Mouse (Mus musculus) erythroblast, embryonic 14.5 days (primary cell): ENCODE data around the gene Olfr1415.

ENCODE experiments used
- GATA1 ChIP-seq: IDR thresholded peaks from 2 replicates; pipeline ENCODE4 v1.6.1; 2012; ENCODE audit warnings: low read length, inconsistent platforms, mixed read lengths
- TAL1 ChIP-seq: IDR thresholded peaks from 3 replicates; pipeline ENCODE4 v1.6.1; 2012; ENCODE audit warnings: low read length, inconsistent platforms, mixed read lengths

GRCm38 (mm10) chr1:92539071-92539470 lies 43.2 kb upstream of the Olfr1415 start:
- TF ChIP-seq TAL1 (no peak), GATA1 (no peak)
